Mouse (Mus musculus) left cerebral cortex, adult 2 months (tissue): ENCODE results near the gene Bin2. TPM values are rescaled to one million over a fixed set of nuclear protein-coding genes. Genes with fewer than 3 reads are reported as not detected.
"Not testable (repeated sequence)": the region's sequence is repeated elsewhere in the genome, so short reads cannot be mapped to it uniquely, and the experiment has no call there.

ENCODE experiments used
- DNase-seq, 2 experiments: peaks; one replicate each; pipeline ENCODE4 v3.0.0; 2021 to 2022; ENCODE audit warnings: low spot score in 2 of 2, mixed read lengths in 1 of 2; ENCODE audit errors: extremely low spot score in 1 of 2
- H3K27ac ChIP-seq: fragments of 200-600 bp; 2 replicates; pipeline ENCODE4 v1.8.1; 2022
- H3K4me3 ChIP-seq: fragments of 200-600 bp; 2 replicates; pipeline ENCODE4 v1.8.1; 2022
- CTCF ChIP-seq: fragments of 200-600 bp; IDR thresholded peaks from 2 replicates; pipeline ENCODE4 v1.8.1; 2022; ENCODE audit warnings: antibody characterized with exemption, mild to moderate bottlenecking, moderate library complexity
- intact Hi-C: fragments of 180-260 bp; cut with DNase I; formaldehyde crosslinking; loops from one replicate; pipeline ENCODE4 v1.15.1; 2025
- total RNA-seq, 2 experiments: library from RNA; stranded (reverse); gene quantifications; 2 replicates each; pipeline ENCODE4 v1.2.3; 2021

Gene Bin2
- total RNA-seq, 2 experiments from 2014 or later, result 3.5 to 6.2 TPM

DNA sequence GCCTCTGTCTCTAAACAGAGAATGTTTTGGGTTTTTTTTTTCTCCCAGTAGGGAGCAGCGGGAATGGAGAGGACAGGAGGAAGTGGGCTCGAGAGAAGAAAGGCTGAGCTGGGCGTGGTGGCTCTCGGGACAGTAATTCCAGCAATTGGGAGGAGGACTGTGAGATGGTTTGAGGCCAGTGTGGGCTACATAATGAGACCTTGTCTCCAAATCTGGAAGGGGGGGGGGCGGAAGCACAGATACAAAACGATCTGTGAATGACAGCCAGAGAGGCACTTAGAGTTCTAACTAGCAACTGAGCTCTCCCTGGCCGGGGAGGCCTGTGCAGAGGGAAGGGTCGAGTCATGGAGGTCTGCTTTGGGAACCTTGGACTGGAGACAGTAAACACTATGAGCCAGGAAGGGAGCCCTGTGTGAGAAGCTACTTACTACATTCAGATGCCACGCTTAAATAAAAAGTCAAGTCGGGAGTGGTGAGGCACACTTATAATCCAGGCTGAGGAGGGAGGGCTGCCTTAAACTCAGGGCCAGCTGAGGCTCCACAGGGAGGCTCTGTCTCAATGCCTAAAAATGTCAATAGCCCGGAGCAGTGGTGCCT lies 41.5 kb downstream of the Bin2 start:
- Histone ChIP-seq H3K27ac (no peak overlapping the region), H3K4me3 (no peak overlapping the region)
- DNase-seq, result no peak
- no peak for TF ChIP-seq CTCF
- intact Hi-C loops, result no loop called here

GRCm38 (mm10) chr15:100627287-100627686 lies 42.1 kb downstream of the Bin2 start:
- no peak overlapping the region for H3K27ac ChIP-seq
- H3K4me3 ChIP-seq, result no peak overlapping the region
- intact Hi-C loops, result no loop called here
- TF ChIP-seq CTCF, result no peak
- DNase-seq, result no peak

GRCm38 (mm10) chr15:100624435-100624834 lies 44.9 kb downstream of the Bin2 start:
- DNase-seq, result no peak
- Histone ChIP-seq H3K27ac (no peak overlapping the region), H3K4me3 (no peak overlapping the region)
- intact Hi-C loops, result no loop called here
- no peak for TF ChIP-seq CTCF

- no peak for DNase-seq
- no peak overlapping the region for H3K4me3 ChIP-seq
- intact Hi-C loops, result no loop called here
- no peak for TF ChIP-seq CTCF
- no peak overlapping the region for H3K27ac ChIP-seq
These were observed 45.6 kb downstream of the Bin2 start for GRCm38 (mm10) chr15:100623754-100624153.

GRCm38 (mm10) chr15:100622164-100622563 lies 47.2 kb downstream of the Bin2 start:
- TF ChIP-seq CTCF, result no peak
- peak overlapping the region; percentile 84 for H3K27ac ChIP-seq
- intact Hi-C loops, result no loop called here
- DNase-seq, result peak in 1 of 2 experiments; percentile 47
- H3K4me3 ChIP-seq, result no peak overlapping the region

- H3K27ac ChIP-seq, result peak overlapping the region; percentile 84
- H3K4me3 ChIP-seq, DNase-seq, intact Hi-C loops: not testable (repeated sequence)
These were observed 47.7 kb downstream of the Bin2 start for GRCm38 (mm10) chr15:100621671-100622070.

GRCm38 (mm10) chr15:100619200-100619599 lies 50.2 kb downstream of the Bin2 start:
- Histone ChIP-seq H3K4me3 (no peak overlapping the region), H3K27ac (no peak overlapping the region)
- no peak for TF ChIP-seq CTCF
- no peak for DNase-seq
- intact Hi-C loops, result loop anchor here (5.0 to 10.0 kb wide), 2 partner anchors 124 to 317 kb away; partner anchors contain the start of genes Csrnp2 and Mettl7a1

DNA sequence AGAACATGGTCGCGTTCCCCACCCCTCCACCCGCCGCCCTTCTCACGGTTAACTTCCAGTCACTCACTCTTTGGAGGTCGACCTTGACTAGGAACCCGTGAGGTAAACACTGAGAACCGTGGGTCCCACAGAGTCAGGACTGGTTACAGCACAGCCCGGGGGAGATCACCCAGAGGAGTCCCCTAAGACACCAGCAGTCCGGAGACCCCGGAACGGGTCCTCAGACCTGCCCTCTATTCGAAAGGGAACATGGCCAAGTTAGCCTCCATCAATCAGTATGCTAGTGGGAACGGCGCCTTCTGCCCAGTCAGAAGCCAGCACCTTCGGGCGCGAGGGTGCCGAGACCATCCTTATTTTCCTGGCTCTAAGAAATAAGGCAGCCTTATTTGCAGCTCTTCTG lies 53.1 kb downstream of the Bin2 start:
- peak overlapping the region; percentile 99 for H3K27ac ChIP-seq
- DNase-seq, result no peak
- intact Hi-C loops, result loop anchor here (5.0 to 10.0 kb wide), 2 partner anchors 121 to 314 kb away; partner anchors contain the start of genes Csrnp2 and Mettl7a1
- no peak for TF ChIP-seq CTCF
- H3K4me3 ChIP-seq, result peak overlapping the region; percentile 72

DNA sequence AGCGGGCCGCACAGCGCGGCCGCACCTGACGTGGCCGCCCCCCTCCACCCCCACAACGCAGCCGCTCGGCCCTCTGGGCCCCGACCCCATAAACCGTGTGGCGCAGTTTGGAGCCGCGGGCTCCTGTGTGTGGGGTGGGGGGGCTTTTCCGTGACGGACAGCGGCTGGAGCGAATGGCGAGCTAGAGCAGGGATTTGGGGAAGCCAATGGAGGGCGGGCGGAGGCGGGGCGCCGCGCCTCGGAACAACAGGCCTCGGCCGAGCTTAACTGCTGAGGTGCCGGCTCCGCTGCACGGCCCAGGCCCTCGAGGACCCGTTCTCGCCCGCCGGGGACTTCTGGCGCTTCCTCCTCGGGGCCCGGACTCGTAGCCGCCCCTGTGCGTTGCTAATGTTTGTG lies 53.5 kb downstream of the Bin2 start:
- peak; percentile 85 to 86 for DNase-seq
- TF ChIP-seq CTCF, result no peak
- intact Hi-C loops, result loop anchor here (5.0 to 10.0 kb wide), 2 partner anchors 121 to 314 kb away; partner anchors contain the start of genes Csrnp2 and Mettl7a1
- peak overlapping the region; percentile 99 for H3K27ac ChIP-seq
- peak overlapping the region; percentile 72 for H3K4me3 ChIP-seq

- peak; percentile 7; the same call in 1 of the 2 replicates for TF ChIP-seq CTCF
- peak; percentile 97 to 98 for DNase-seq
- intact Hi-C loops, result loop anchor here (5.0 to 10.0 kb wide), 4 partner anchors 63 to 313 kb away; partner anchors contain the start of genes Csrnp2, Mettl7a1 and Tfcp2
These were observed 54.1 kb downstream of the Bin2 start, which contains the start of gene Dazap2 for GRCm38 (mm10) chr15:100614996-100615824. Dazap2 (plus strand) TSS chr15:100615349.

DNA sequence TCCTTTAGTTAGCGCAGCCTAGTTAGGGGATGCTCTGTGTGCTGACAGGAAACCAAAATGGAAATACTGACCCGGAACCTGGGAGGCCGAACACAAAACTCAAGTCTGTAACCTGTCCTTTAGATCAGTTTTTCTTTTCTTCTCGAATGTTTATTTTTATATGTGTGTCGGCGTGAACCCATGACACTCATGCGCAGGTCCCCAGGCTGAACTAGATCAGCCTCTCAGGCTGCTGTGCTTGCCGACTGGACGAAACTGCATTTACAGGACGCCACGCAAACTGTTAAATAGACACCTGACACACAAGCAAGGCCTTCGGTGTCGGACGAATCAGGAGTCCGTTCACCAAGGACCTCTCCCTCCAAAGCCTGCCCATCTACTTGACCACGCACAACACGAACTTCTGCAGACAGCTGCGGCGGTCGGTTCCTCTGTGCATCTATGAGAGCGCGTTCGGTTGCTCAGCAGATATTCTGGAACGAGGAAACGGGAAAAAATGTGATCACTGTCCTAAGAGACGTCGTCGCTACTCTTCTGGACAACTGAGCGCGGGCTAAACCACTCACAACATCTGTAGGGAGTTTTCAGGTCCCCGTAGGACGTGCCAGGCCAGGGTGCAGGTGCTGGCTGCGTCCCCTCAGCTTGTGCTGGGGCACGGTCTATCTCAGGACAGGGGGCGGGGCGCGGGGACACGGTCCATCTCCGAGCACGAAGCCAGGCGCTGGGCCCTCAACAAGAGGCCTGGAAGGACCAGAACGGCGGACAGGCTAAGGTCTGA lies 54.9 kb downstream of the Bin2 start:
- peak in 1 of 2 experiments; percentile 26 for DNase-seq
- Histone ChIP-seq H3K27ac (peak overlapping the region; percentile 92), H3K4me3 (peak overlapping the region; percentile 72)
- intact Hi-C loops, result loop anchor here (5.0 to 10.0 kb wide), 3 partner anchors 62 to 120 kb away; partner anchors contain the start of genes Csrnp2 and Tfcp2
- no peak for TF ChIP-seq CTCF

More at GRCm38 (mm10) chr15:100614996-100615824, 54.1 kb downstream of the Bin2 start, which contains the start of gene Dazap2:
- Histone ChIP-seq H3K4me3 (peak within 1 kb of the TSS; percentile 72), H3K27ac (peak within 1 kb of the TSS; percentile 99)
